Mouse (Mus musculus): ENCODE results near the gene Pcp4.
"Not testable (repeated sequence)": the region's sequence is repeated elsewhere in the genome, so short reads cannot be mapped to it uniquely, and the experiment has no call there.

Pcp4 gene

DNA sequence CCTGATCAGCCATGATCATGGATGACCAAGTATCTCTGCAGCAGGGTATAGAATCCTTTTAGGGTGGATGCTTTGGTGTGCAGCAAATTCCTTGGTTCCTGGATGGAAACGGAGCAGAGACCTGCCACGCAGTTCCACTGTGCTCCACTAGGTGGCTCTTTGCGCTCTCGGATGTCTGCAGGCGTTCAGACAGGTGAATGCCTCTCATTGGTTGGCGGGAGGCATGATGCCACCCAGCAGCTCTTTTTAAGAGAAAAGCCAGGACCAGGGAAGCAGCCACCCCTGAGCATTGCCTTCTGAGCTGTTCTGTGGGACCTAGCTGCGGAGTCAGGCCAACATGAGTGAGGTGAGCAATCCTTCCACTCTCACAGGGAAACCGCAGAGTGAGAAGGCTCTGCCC lies at the start of gene Pcp4:
TSS of gene Pcp4 (plus strand) at position 162 of the 400 bp plus-strand sequence.
- peak; percentile 92 for DNase-seq

GRCm38 (mm10) chr16:96425044-96425443 lies 42.4 kb upstream of the Pcp4 start:
- no peak for DNase-seq

DNA sequence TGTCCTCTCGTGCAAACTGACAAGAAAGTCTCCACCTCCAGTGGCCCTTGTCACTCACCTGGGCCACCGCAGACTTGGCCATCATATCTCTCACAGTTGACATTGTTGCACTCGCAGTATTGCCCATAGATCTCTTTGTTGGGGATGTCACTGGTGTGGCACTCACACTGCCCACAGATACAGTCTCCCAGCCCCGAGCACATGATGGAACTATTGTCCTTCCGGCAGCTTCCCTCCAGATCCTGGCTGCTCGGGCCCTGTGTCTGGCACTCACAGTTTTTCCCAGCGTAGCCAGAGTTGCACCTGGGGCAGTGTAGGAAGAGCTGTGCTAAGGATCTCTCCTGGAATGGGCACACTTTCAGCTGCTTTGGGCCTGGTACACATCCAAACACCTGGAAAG lies 40.7 kb upstream of the Pcp4 start:
- no peak for DNase-seq

DNA sequence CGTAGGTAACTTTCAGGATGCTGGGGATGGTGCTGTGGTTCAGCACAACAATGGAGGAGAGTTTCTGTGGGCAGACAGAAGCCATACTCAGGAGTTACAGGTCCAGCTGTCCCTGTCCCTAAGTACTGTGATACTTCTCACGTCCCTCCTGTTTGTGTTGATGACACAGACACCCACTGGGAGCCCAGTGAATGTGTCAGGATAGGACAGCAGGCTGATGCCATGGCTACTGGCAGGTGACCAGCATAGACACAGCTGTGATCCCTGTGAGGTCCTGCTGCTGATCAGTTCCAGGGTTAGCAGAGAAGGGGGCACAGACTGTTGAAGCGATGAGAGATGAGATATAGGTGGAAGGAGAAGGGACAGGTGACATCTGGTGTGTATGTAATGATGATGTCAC lies 38.4 kb upstream of the Pcp4 start:
- DNase-seq: no peak

GRCm38 (mm10) chr16:96433266-96433665 lies 34.1 kb upstream of the Pcp4 start:
- DNase-seq: no peak

- no peak for DNase-seq
Measured at GRCm38 (mm10) chr16:96434024-96434785, 33.2 kb upstream of the Pcp4 start.

- DNase-seq: no peak
Measured at GRCm38 (mm10) chr16:96438946-96439345, 28.5 kb upstream of the Pcp4 start.

- DNase-seq: no peak
Measured at GRCm38 (mm10) chr16:96439682-96440081, 27.7 kb upstream of the Pcp4 start.

DNA sequence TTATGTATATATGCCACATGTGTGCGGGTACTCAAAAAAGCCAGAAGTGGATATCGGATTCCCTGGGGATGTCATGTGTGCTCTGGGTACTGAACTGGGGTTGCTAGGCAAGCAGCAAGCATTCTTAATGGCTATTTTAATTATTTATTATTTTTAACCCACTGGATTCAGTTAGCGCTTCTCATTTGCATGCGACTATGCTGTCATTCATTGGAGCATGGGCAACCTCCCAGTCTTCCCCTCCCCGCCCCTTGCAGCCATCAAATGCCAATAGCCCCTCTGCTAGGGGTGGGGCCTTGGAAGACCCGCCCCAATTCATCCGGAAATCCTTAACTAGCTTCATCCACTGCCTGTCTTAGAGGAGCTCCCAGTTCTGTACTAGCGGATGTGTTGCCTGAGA lies 26.5 kb upstream of the Pcp4 start:
- DNase-seq: no peak

- no peak for DNase-seq
Measured at GRCm38 (mm10) chr16:96441826-96442225, 25.6 kb upstream of the Pcp4 start.

GRCm38 (mm10) chr16:96443468-96443867 lies 23.9 kb upstream of the Pcp4 start, which contains the start of gene Itgb2l:
Gene Itgb2l, minus strand, starts transcription at chr16:96443619.
- no peak for DNase-seq

DNA sequence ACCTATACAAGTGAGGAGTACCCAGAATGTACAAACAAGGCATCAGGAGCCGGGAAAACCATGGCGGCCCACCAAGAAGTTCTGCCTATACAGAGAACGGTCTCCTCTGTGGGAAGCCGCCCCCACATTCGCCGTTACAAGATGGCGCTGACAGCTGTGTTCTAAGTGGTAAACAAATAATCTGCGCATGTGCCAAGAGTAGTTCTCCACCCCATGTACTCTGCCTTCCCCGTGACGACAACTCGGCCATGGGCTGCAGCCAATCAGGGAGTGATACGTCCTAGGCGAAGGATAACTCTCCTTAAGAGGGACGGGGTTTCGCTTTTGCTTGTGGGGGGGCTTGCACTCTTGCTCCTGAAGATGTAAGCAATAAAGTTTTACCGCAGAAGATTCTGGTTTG lies 16.5 kb upstream of the Pcp4 start:
- DNase-seq: not testable (repeated sequence)

- no peak for DNase-seq
Measured at GRCm38 (mm10) chr16:96454086-96454485, 13.3 kb upstream of the Pcp4 start.

DNA sequence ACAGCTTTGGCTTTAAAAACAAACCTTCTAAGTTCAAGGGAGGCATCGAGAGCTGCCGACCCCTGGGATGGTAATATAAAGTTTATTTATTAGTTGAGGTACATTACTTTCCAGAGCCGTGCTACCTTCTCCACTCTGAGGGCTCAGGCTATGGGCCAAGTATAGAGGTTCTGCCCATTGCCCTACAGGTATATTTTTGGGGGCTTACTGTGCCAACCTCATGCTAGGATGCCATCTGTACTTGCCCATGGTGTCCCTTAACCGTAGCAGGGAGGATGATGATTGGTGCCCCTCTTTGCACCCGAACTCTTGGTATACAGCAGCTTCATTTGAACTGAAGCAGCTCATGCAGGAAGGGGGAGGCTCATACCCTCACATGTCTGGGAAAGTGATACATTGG lies 9.8 kb upstream of the Pcp4 start:
- DNase-seq: no peak

DNA sequence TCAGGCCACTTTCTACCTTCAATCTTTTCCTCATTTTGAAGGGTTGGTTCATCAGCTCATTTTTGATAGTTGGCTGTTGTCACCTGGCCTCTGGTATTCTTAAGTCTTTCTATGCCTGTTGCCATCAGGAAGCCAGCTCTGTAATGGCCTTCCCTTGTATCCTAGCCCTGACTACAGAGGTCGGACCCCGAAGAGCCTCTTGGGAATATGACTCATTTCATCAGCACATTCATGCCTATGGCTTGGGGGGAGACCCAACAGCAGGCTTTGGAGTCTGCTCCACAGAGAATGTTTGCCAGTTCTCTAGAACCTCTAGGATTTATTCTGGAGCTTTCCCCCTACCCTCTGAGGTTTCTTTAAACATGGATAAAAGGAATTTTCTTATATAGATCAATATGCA lies 8.1 kb upstream of the Pcp4 start:
- DNase-seq: no peak

GRCm38 (mm10) chr16:96460788-96461187 lies 6.6 kb upstream of the Pcp4 start:
- DNase-seq: no peak

- DNase-seq: no peak
Measured at GRCm38 (mm10) chr16:96468011-96468410, 605 bp downstream of the Pcp4 start.

DNA sequence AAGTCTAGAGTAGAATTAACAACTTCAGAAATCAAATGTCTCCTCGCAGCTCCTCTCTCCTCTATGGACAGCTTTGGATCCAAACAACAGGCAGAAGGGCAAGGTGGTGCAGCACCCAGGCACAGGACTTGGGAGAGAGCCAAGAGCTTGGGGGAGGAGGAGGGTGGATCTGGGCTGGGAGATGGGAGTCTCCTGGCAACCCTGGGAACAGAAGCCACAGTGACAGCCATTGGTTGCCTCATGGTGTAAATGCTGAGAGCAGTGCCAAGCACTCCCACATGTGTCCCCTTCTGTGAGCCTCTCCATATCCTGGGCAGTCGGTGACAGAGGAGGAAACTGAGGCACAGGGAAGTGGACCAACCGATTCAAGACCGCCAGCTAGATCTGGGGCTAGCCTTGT lies 1.3 kb downstream of the Pcp4 start:
- DNase-seq: peak; percentile 82

- DNase-seq: no peak
Measured at GRCm38 (mm10) chr16:96469640-96470039, 2.2 kb downstream of the Pcp4 start.

GRCm38 (mm10) chr16:96472361-96472760 lies 5.0 kb downstream of the Pcp4 start:
- DNase-seq: no peak

DNA sequence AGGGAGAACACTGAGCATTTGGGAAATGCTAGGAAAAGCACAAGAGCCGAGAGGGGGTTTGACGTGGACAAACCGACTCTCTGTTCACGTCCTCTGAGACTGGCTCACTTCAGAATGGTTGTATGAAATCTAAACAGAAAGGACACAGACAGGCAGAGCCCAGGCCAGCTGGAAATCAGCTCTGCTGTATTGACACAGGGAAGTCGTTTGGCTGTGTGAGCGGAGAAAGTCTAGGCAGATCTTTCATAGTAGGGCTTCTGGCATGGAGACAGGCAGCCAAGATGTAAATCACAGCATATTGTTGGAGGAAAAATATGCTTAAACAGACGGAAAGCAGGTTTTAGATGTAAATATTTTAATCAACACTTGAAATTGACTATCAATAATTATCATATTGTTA lies 5.4 kb downstream of the Pcp4 start:
- no peak for DNase-seq

- no peak for DNase-seq
Measured at GRCm38 (mm10) chr16:96474185-96474584, 6.8 kb downstream of the Pcp4 start.

DNA sequence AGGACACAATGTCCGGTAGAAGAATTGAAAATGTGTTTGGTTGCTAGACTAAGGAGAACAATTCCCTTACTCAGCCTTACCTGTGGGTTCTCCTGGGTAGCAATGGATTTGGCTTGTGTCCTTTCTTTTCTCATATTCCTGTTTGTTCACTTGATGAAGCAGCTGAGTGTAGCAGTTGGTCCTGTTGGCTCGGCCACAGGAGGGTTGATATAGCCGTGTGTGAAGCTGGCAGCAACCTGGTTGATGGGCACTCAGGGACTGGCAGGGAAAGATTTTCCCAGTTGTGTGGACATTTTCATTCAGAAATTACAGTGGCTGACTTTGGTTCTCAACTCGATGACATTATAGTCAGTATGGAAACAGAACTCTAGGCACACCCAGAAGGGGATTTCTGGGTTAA lies 14.4 kb downstream of the Pcp4 start:
- no peak for DNase-seq

DNA sequence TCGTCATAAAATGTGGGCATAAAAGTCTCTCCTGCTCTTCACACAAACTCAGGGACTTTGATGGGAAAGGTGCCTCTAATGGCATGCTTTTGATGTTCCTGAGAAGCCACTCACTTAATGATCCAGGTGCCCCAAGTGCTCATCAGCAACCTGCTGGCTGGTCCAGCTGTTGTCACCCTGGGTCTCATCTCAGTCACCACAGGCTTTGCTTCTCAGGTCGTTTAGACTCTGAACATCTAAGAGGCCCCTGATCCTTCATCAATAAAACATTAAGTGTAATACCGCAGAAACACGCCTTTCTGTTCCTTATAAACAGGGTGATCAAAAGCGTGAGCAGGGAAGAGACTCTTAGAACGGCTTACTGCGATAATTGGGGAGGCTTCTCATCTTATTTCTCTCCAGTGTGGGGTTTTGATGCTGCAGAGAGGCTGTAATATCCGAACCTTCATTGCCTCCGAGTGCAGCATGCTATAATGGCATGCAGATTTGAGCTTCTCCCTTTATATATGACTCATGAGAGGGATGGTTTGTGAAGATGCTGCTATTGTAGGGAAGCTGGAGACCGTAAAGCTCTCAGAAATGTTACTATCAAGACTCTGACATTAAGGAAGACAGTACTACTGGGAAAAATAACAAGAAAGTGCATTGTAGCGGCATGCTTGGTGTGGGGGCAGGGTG lies 19.7 kb downstream of the Pcp4 start:
- no peak for DNase-seq

GRCm38 (mm10) chr16:96488038-96488437 lies 20.6 kb downstream of the Pcp4 start:
- DNase-seq: no peak
